In genomic region chr2:62460231-62460710, GRCm38 (mm10) we compare ENCODE assay signal across 11 mouse cellular contexts. TPM values are rescaled to one million over a fixed set of nuclear protein-coding genes. Genes with fewer than 3 reads are reported as not detected.
DNase-seq lines count a peak whose midpoint lies in the region; ATAC-seq and TF ChIP-seq lines count a peak whose summit lies in the region.
"Had no signal": no experiment of that assay in that cellular context is flagged by ENCODE, and none has a peak within 500 bp of the region (broad histone marks: within the 10 kb centered on the region; RNA-seq: fewer than 3 reads in every experiment).

No protein-coding gene starts in this region.

- TF ChIP-seq POLR2A in spleen, adult 2 months (IDR thresholded peaks at IDR 0.05; ENCODE audit: low read depth, low read length) = no peak
- no peak for TF ChIP-seq POLR2A in cerebellum, adult 2 months (IDR thresholded peaks at IDR 0.05; ENCODE audit: borderline replicate concordance, insufficient read depth, low read length)

- TF ChIP-seq CTCF in midbrain, postnatal 0 days (IDR thresholded peaks at IDR 0.05) = no peak
- no peak for TF ChIP-seq CTCF in spleen, adult 2 months (IDR thresholded peaks at IDR 0.05; ENCODE audit: extremely low read depth, insufficient read depth, insufficient read length, insufficient replicate concordance)
- TF ChIP-seq CTCF in cerebellum, adult 2 months (IDR thresholded peaks at IDR 0.05; ENCODE audit: borderline replicate concordance, insufficient read depth, low read depth, low read length) = no peak

- H3K4me3 ChIP-seq in hindbrain, embryonic 16.5 days (ENCODE audit: low read length) = no peak overlapping the region
- H3K4me3 ChIP-seq in hindbrain, embryonic 10.5 days = no peak overlapping the region
- H3K4me3 ChIP-seq in midbrain, postnatal 0 days (ENCODE audit: low read depth, low read length) = no peak overlapping the region
- H3K4me3 ChIP-seq in midbrain, embryonic 11.5 days (ENCODE audit: low read depth, low read length) = no peak overlapping the region
- H3K4me3 ChIP-seq in forebrain, embryonic 16.5 days (replicated peaks; ENCODE audit: low read length) = no peak overlapping the region
- no peak overlapping the region for H3K4me3 ChIP-seq in spleen, adult 2 months (ENCODE audit: extremely low read depth, insufficient read depth, insufficient read length)
- H3K4me3 ChIP-seq in cerebellum, adult 2 months (replicated peaks; ENCODE audit: insufficient read depth, low read depth, low read length) = no peak overlapping the region
- H3K4me3 ChIP-seq: heart, embryonic 15.5 days had no signal

- DNase-seq in hindbrain, embryonic 10.5 days (ENCODE audit: low spot score) = no peak
- DNase-seq in midbrain, postnatal 0 days (ENCODE audit: low spot score) = peak; percentile 5
- DNase-seq in midbrain, embryonic 11.5 days (ENCODE audit: low spot score, missing footprints) = no peak
- peak; percentile 64 to 70 for DNase-seq in spleen, adult 2 months (ENCODE audit: low read depth in 1 of 2, low spot score in 2 of 2)
- no peak for DNase-seq in cerebellum, adult 2 months
- DNase-seq: thymus, postnatal 25 days had no signal

- no peak overlapping the region for H3K4me2 ChIP-seq in hindbrain, embryonic 16.5 days (ENCODE audit: low read length)
- H3K4me2 ChIP-seq in midbrain, postnatal 0 days (ENCODE audit: low read depth, low read length, poor library complexity, severe bottlenecking) = no peak overlapping the region
- no peak overlapping the region for H3K4me2 ChIP-seq in midbrain, embryonic 11.5 days
- H3K4me2 ChIP-seq in forebrain, embryonic 16.5 days (ENCODE audit: low read length) = peak overlapping the region; percentile 12; the same call in 1 of the 2 replicates
- H3K4me2 ChIP-seq: heart, embryonic 15.5 days had no signal

- H3K27ac ChIP-seq in hindbrain, embryonic 16.5 days (ENCODE audit: low read depth, low read length) = no peak overlapping the region
- no peak overlapping the region for H3K27ac ChIP-seq in hindbrain, embryonic 10.5 days
- no peak overlapping the region for H3K27ac ChIP-seq in midbrain, postnatal 0 days (ENCODE audit: low read depth, low read length)
- H3K27ac ChIP-seq in midbrain, embryonic 11.5 days (ENCODE audit: low read depth, low read length) = no peak overlapping the region
- H3K27ac ChIP-seq in forebrain, embryonic 16.5 days (ENCODE audit: low read length) = peak overlapping the region; percentile 39; the same call in 1 of the 2 replicates
- H3K27ac ChIP-seq in spleen, adult 2 months (ENCODE audit: insufficient read depth, low read length) = peak overlapping the region; percentile 66; the same call in 1 of the 2 replicates
- no peak overlapping the region for H3K27ac ChIP-seq in cerebellum, adult 2 months (ENCODE audit: insufficient read depth, low read length)
- H3K27ac ChIP-seq: heart, embryonic 15.5 days had no signal

- no peaks in the 10 kb centered on the region for H3K27me3 ChIP-seq in hindbrain, embryonic 16.5 days (replicated peaks; ENCODE audit: control insufficient read depth, insufficient read depth, low read length)
- H3K27me3 ChIP-seq in hindbrain, embryonic 10.5 days (ENCODE audit: insufficient read depth, poor library complexity, severe bottlenecking) = no peaks in the 10 kb centered on the region
- 0 out of 2 replicates have a peak, but pooled peaks cover 4% of the 10 kb centered on the region for H3K27me3 ChIP-seq in midbrain, postnatal 0 days (ENCODE audit: insufficient read depth, low read length)
- no peaks in the 10 kb centered on the region for H3K27me3 ChIP-seq in midbrain, embryonic 11.5 days (ENCODE audit: control insufficient read depth, insufficient read depth, low read length)
- no peaks in the 10 kb centered on the region for H3K27me3 ChIP-seq in forebrain, embryonic 16.5 days (replicated peaks; ENCODE audit: control insufficient read depth, insufficient read depth, low read length)
- no peaks in the 10 kb centered on the region for H3K27me3 ChIP-seq in spleen, adult 2 months (ENCODE audit: control insufficient read depth, insufficient read depth, low read length)
- no peaks in the 10 kb centered on the region for H3K27me3 ChIP-seq in cerebellum, adult 2 months (ENCODE audit: control insufficient read depth, insufficient read depth, low read length)

- H3K9me3 ChIP-seq in hindbrain, embryonic 16.5 days (ENCODE audit: control insufficient read depth, low read length) = no peaks in the 10 kb centered on the region
- no peaks in the 10 kb centered on the region for H3K9me3 ChIP-seq in hindbrain, embryonic 10.5 days
- no peaks in the 10 kb centered on the region for H3K9me3 ChIP-seq in midbrain, postnatal 0 days (ENCODE audit: low read length)
- no peaks in the 10 kb centered on the region for H3K9me3 ChIP-seq in midbrain, embryonic 11.5 days (ENCODE audit: control insufficient read depth, low read length)
- no peaks in the 10 kb centered on the region for H3K9me3 ChIP-seq in forebrain, embryonic 16.5 days (ENCODE audit: control insufficient read depth, low read length)
- H3K9me3 ChIP-seq: heart, embryonic 15.5 days had no signal

- no peaks in the 10 kb centered on the region for H3K4me1 ChIP-seq in hindbrain, embryonic 16.5 days (ENCODE audit: control insufficient read depth, insufficient read depth, low read depth, low read length)
- no peaks in the 10 kb centered on the region for H3K4me1 ChIP-seq in hindbrain, embryonic 10.5 days (replicated peaks)
- no peaks in the 10 kb centered on the region for H3K4me1 ChIP-seq in midbrain, postnatal 0 days (ENCODE audit: insufficient read depth, low read length)
- no peaks in the 10 kb centered on the region for H3K4me1 ChIP-seq in midbrain, embryonic 11.5 days (ENCODE audit: control insufficient read depth, insufficient read depth, low read length)
- peaks cover 18% of the 10 kb centered on the region for H3K4me1 ChIP-seq in forebrain, embryonic 16.5 days (replicated peaks; ENCODE audit: control insufficient read depth, insufficient read depth, low read length)
- H3K4me1 ChIP-seq in spleen, adult 2 months (ENCODE audit: control insufficient read depth, insufficient read depth, insufficient read length) = peaks cover 11% of the 10 kb centered on the region; the same call in 1 of the 2 replicates
- H3K4me1 ChIP-seq in cerebellum, adult 2 months (ENCODE audit: control insufficient read depth, insufficient read depth, low read length) = no peaks in the 10 kb centered on the region
- H3K4me1 ChIP-seq: heart, embryonic 15.5 days had no signal

- H3K9ac ChIP-seq in hindbrain, embryonic 16.5 days (ENCODE audit: low read depth, low read length) = no peak overlapping the region
- no peak overlapping the region for H3K9ac ChIP-seq in midbrain, postnatal 0 days (replicated peaks; ENCODE audit: low read length, poor library complexity, severe bottlenecking)
- H3K9ac ChIP-seq in midbrain, embryonic 11.5 days (ENCODE audit: low read length) = no peak overlapping the region
- H3K9ac ChIP-seq in forebrain, embryonic 16.5 days (replicated peaks; ENCODE audit: low read depth, low read length) = no peak overlapping the region
- H3K9ac ChIP-seq: heart, embryonic 15.5 days had no signal

- H3K36me3 ChIP-seq in hindbrain, embryonic 16.5 days (ENCODE audit: control insufficient read depth, insufficient read depth, low read length) = no peaks in the 10 kb centered on the region
- H3K36me3 ChIP-seq in hindbrain, embryonic 10.5 days = no peaks in the 10 kb centered on the region
- H3K36me3 ChIP-seq in midbrain, postnatal 0 days (ENCODE audit: insufficient read depth, low read length) = no peaks in the 10 kb centered on the region
- H3K36me3 ChIP-seq in midbrain, embryonic 11.5 days (ENCODE audit: control insufficient read depth, insufficient read depth, low read length) = no peaks in the 10 kb centered on the region
- H3K36me3 ChIP-seq in forebrain, embryonic 16.5 days (ENCODE audit: control insufficient read depth, insufficient read depth) = no peaks in the 10 kb centered on the region
- no peaks in the 10 kb centered on the region for H3K36me3 ChIP-seq in spleen, adult 2 months (ENCODE audit: control insufficient read depth, insufficient read depth, low read length)
- H3K36me3 ChIP-seq: heart, embryonic 15.5 days had no signal

- WGBS in hindbrain, embryonic 16.5 days = 76% methylated on average over 7 of the region's 7 CpGs
- 91% methylated on average over 7 of the region's 7 CpGs for WGBS in hindbrain, embryonic 10.5 days
- 84% methylated on average over 7 of the region's 7 CpGs for WGBS in midbrain, postnatal 0 days
- WGBS in midbrain, embryonic 11.5 days = 92% methylated on average over 7 of the region's 7 CpGs
- 33% methylated on average over 7 of the region's 7 CpGs for WGBS in forebrain, embryonic 16.5 days
- 9% methylated on average over 7 of the region's 7 CpGs for WGBS in spleen, adult 2 months
- 59% methylated on average over 7 of the region's 7 CpGs for WGBS in cerebellum, adult 2 months

- ATAC-seq in hindbrain, embryonic 16.5 days = 0 out of 2 replicates have a peak, but pooled peaks have one; percentile 20
- no peak for ATAC-seq in midbrain, postnatal 0 days (ENCODE audit: low FRiP score)
- ATAC-seq in midbrain, embryonic 11.5 days (ENCODE audit: low FRiP score) = no peak
- ATAC-seq in forebrain, embryonic 16.5 days = peak; percentile 63
- no peak for ATAC-seq in erythroid progenitor cell, adult 5-6 weeks (replicated peaks; ENCODE audit: low FRiP score, poor library complexity, severe bottlenecking)

RNA-seq across cellular contexts. Expression of gene Gcg, which starts 23.2 kb away (rescaled TPM):
- polyA plus RNA-seq in hindbrain, embryonic 16.5 days (2015; fragmentation: Nextera tagmentation; extraction: Ambion mirVana) = 0.24 TPM in 2 replicates
- polyA plus RNA-seq in hindbrain, embryonic 10.5 days (2016; fragmentation: Nextera tagmentation; extraction: Ambion mirVana) = not detected in 2 replicates
- total RNA-seq in midbrain, postnatal 0 days (2014; rRNA removed) = not detected in 2 replicates
- 0.23 TPM in 1 of 2 replicates, not detected in the other for polyA plus RNA-seq in midbrain, postnatal 0 days (2015; fragmentation: Nextera tagmentation; extraction: Ambion mirVana)
- polyA plus RNA-seq in midbrain, embryonic 11.5 days (2014; fragmentation: Nextera tagmentation; extraction: Ambion mirVana) = not detected in 2 replicates
- polyA plus RNA-seq in forebrain, embryonic 16.5 days (2015; fragmentation: Nextera tagmentation; extraction: Ambion mirVana) = 2.7 and 2.8 TPM in 2 replicates
- polyA plus RNA-seq in spleen, adult 2 months (2012; rRNA removed) = 0.21 TPM in 1 of 2 replicates, not detected in the other
- 0.41 TPM in 1 of 2 replicates, not detected in the other for polyA plus RNA-seq in cerebellum, adult 2 months (2012; rRNA removed)
- not detected in 2 replicates for total RNA-seq in erythroid progenitor cell, adult 5-6 weeks (2015; ENCODE audit: low replicate concordance)
- not detected in 2 replicates for total RNA-seq in erythroid progenitor cell, adult 5-6 weeks (2017; ENCODE audit: low replicate concordance)
- total RNA-seq: left cerebral cortex, adult 18-20 months had no signal
- polyA plus RNA-seq: heart, embryonic 15.5 days had no signal

RNA-seq across cellular contexts. Expression of gene Dpp4, which starts 48.2 kb away (rescaled TPM):
- 2.0 and 2.5 TPM in 2 replicates for polyA plus RNA-seq in hindbrain, embryonic 16.5 days (2015; fragmentation: Nextera tagmentation; extraction: Ambion mirVana)
- polyA plus RNA-seq in hindbrain, embryonic 10.5 days (2016; fragmentation: Nextera tagmentation; extraction: Ambion mirVana) = 0.35 and 0.50 TPM in 2 replicates
- 5.4 and 5.9 TPM in 2 replicates for total RNA-seq in midbrain, postnatal 0 days (2014; rRNA removed)
- polyA plus RNA-seq in midbrain, postnatal 0 days (2015; fragmentation: Nextera tagmentation; extraction: Ambion mirVana) = 2.2 and 3.5 TPM in 2 replicates
- polyA plus RNA-seq in midbrain, embryonic 11.5 days (2014; fragmentation: Nextera tagmentation; extraction: Ambion mirVana) = 0.80 and 1.2 TPM in 2 replicates
- polyA plus RNA-seq in forebrain, embryonic 16.5 days (2015; fragmentation: Nextera tagmentation; extraction: Ambion mirVana) = 1.3 and 1.8 TPM in 2 replicates
- polyA plus RNA-seq in spleen, adult 2 months (2012; rRNA removed) = 10.1 and 11.4 TPM in 2 replicates
- polyA plus RNA-seq in cerebellum, adult 2 months (2012; rRNA removed) = 0.76 and 0.85 TPM in 2 replicates
- 8.3 and 12.2 TPM in 2 replicates for total RNA-seq in erythroid progenitor cell, adult 5-6 weeks (2015; ENCODE audit: low replicate concordance)
- total RNA-seq in erythroid progenitor cell, adult 5-6 weeks (2017; ENCODE audit: low replicate concordance) = 1.7 and 3.5 TPM in 2 replicates

Comparison
In these comparisons a context has a peak if more than half of its experiments do, and no peak if none do; other contexts are left out.
1. DNase-seq: peak in midbrain, postnatal 0 days (single experiment) and spleen, adult 2 months (2 of 2); none in hindbrain, embryonic 10.5 days (single experiment), midbrain, embryonic 11.5 days (single experiment) and cerebellum, adult 2 months (0 of 2).
2. ATAC-seq: peak in hindbrain, embryonic 16.5 days (single experiment) and forebrain, embryonic 16.5 days (single experiment); none in midbrain, postnatal 0 days (single experiment), midbrain, embryonic 11.5 days (single experiment) and erythroid progenitor cell, adult 5-6 weeks (single experiment).
3. H3K27ac ChIP-seq: peak in forebrain, embryonic 16.5 days (single experiment) and spleen, adult 2 months (single experiment); none in hindbrain, embryonic 16.5 days (single experiment), hindbrain, embryonic 10.5 days (single experiment), midbrain, postnatal 0 days (single experiment), midbrain, embryonic 11.5 days (single experiment) and cerebellum, adult 2 months (single experiment).